Mouse (Mus musculus) midbrain, postnatal 0 days (tissue): Measurements from ENCODE around the gene Uqcrc2. TPM values are rescaled to one million over a fixed set of nuclear protein-coding genes. Genes with fewer than 3 reads are reported as not detected.

Experiments used
- ATAC-seq: fragments of 200-750 bp; cut with Nextera tagmentation; 2 replicates; pipeline ENCODE4 v1.8.0; 2017; ENCODE audit warnings: moderate number of reproducible peaks, mild to moderate bottlenecking, moderate TSS enrichment, moderate library complexity; ENCODE audit not compliant: low FRiP score
- DNase-seq: peaks from one replicate; pipeline ENCODE4 v3.0.0-alpha.2; 2015; ENCODE audit warnings: low spot score
- H3K27ac ChIP-seq: fragments of 300-500 bp; sonication (generic); 2 replicates; pipeline ENCODE4 v1.5.1; 2014; ENCODE audit warnings: low read depth, mild to moderate bottlenecking, low read length, mixed read lengths
- H3K27me3 ChIP-seq: fragments of 300-500 bp; sonication (generic); 2 replicates; pipeline ENCODE4 v1.6.1; 2014; ENCODE audit warnings: low read length, control low read depth, mixed read lengths; ENCODE audit not compliant: insufficient read depth
- H3K36me3 ChIP-seq: fragments of 300-500 bp; sonication (generic); 2 replicates; pipeline ENCODE4 v1.6.1; 2014; ENCODE audit warnings: low read length, control low read depth, mixed read lengths; ENCODE audit not compliant: insufficient read depth
- H3K4me1 ChIP-seq: fragments of 300-500 bp; sonication (generic); 2 replicates; pipeline ENCODE4 v1.6.1; 2014; ENCODE audit warnings: mild to moderate bottlenecking, control low read depth, antibody characterized with exemption, low read length, mixed read lengths; ENCODE audit not compliant: insufficient read depth
- H3K4me2 ChIP-seq: fragments of 300-500 bp; sonication (generic); 2 replicates; pipeline ENCODE4 v1.6.1; 2014; ENCODE audit warnings: low read depth, mild to moderate bottlenecking, low read length, mixed read lengths; ENCODE audit not compliant: poor library complexity, severe bottlenecking
- H3K4me3 ChIP-seq: fragments of 300-500 bp; sonication (generic); 2 replicates; pipeline ENCODE4 v1.5.1; 2014; ENCODE audit warnings: low read depth, mild to moderate bottlenecking, low read length, moderate library complexity
- H3K9ac ChIP-seq: fragments of 300-500 bp; sonication (generic); replicated peaks from 2 replicates; pipeline ENCODE4 v1.6.1; 2014; ENCODE audit warnings: mild to moderate bottlenecking, low read length, moderate library complexity, mixed read lengths; ENCODE audit not compliant: poor library complexity, severe bottlenecking
- H3K9me3 ChIP-seq: fragments of 300-500 bp; sonication (generic); 2 replicates; pipeline ENCODE4 v1.6.1; 2016; ENCODE audit warnings: low read length, control low read depth
- CTCF ChIP-seq: IDR thresholded peaks from 2 replicates; pipeline ENCODE4 v1.5.1; 2016; ENCODE audit warnings: antibody characterized with exemption, mild to moderate bottlenecking
- WGBS: fragments of 180-500 bp; shearing (Covaris S2); extraction: QIAGEN DNeasy Blood & Tissue Kit; methylation state at CpG from one replicate; pipeline ENCODE4 v1.1.7; 2014; 5-methylcytosine and 5-hydroxymethylcytosine counted together
- polyA plus RNA-seq: library from polyadenylated mRNA; unstranded; fragments of >200 nt; fragmentation: Nextera tagmentation; extraction: Ambion mirVana; gene quantifications from 2 replicates; pipeline ENCODE4 v1.2.1, GENCODE M21; 2015
- total RNA-seq: library from RNA; depleted of rRNA; stranded (reverse); fragments of >200 nt; gene quantifications from 2 replicates; pipeline ENCODE4 v1.2.3, GENCODE M21; 2014

Uqcrc2 gene
- total and polyA plus RNA-seq, 2 experiments from 2014 or later, result 166 to 238 TPM

DNA sequence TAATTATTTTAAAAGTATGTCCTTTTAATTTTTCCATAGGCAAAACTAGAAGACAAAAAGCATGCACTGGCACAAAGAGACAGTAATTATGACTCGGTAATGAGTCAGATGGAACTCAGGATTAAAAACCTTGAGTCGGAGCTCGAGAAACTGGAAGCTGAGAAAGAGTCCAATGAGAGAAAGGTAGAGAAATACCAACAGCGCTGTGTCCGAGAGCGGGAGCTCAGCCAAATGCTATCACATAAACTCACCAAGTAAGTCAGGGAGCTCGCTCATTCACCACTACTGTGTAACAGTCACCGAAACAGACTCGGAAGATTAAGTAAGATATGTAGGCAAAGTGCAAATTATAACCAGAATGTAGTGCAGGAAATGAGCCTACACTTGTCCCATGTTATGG lies 14.1 kb upstream of the Uqcrc2 start:
- DNase-seq, result no peak
- TF ChIP-seq CTCF, result no peak
- Histone ChIP-seq H3K9me3 (no peaks in the 10 kb centered on the region), H3K27ac (no peak overlapping the region), H3K4me2 (no peak overlapping the region), H3K4me3 (no peak overlapping the region), H3K36me3 (no peaks in the 10 kb centered on the region), H3K9ac (no peak overlapping the region), H3K27me3 (no peaks in the 10 kb centered on the region), H3K4me1 (no peaks in the 10 kb centered on the region)
- ATAC-seq, result no peak
- WGBS, result 90% methylated on average over 9 of the region's 9 CpGs

GRCm38 (mm10) chr7:120632518-120632917 lies 2.5 kb upstream of the Uqcrc2 start:
- Histone ChIP-seq H3K9ac (no peak overlapping the region), H3K4me3 (no peak overlapping the region), H3K9me3 (no peaks in the 10 kb centered on the region), H3K27me3 (no peaks in the 10 kb centered on the region), H3K4me1 (no peaks in the 10 kb centered on the region), H3K4me2 (no peak overlapping the region), H3K36me3 (0 out of 2 replicates have a peak, but pooled peaks cover under 1% of the 10 kb centered on the region), H3K27ac (no peak overlapping the region)
- ATAC-seq (no peak), DNase-seq (peak; percentile 61)
- whole genome bisulfite sequencing, result 61% methylated on average over 1 of the region's 1 CpGs
- TF ChIP-seq CTCF, result peak; percentile 69

GRCm38 (mm10) chr7:120634301-120634700 lies 675 bp upstream of the Uqcrc2 start:
- ATAC-seq, result peak; percentile 29; the same call in 1 of the 2 replicates
- DNase-seq, result no peak
- no peak for TF ChIP-seq CTCF

GRCm38 (mm10) chr7:120635362-120635781 lies 396 bp downstream of the Uqcrc2 start:
- DNase-seq (peak; percentile 11), ATAC-seq (peak; percentile 59)
- no peaks in the 10 kb centered on the region for H3K4me1 ChIP-seq
- peak overlapping the region; percentile 97 for H3K4me3 ChIP-seq
- H3K36me3 ChIP-seq, result peaks cover 18% of the 10 kb centered on the region
- TF ChIP-seq CTCF, result no peak
- H3K9ac ChIP-seq, result peak overlapping the region; percentile 98
- WGBS, result under 1% methylated on average over 32 of the region's 32 CpGs
- no peaks in the 10 kb centered on the region for H3K27me3 ChIP-seq
- no peaks in the 10 kb centered on the region for H3K9me3 ChIP-seq
- peak overlapping the region; percentile 96 for H3K27ac ChIP-seq
- peak overlapping the region; percentile 80 for H3K4me2 ChIP-seq

More at GRCm38 (mm10) chr7:120634301-120634700, 675 bp upstream of the Uqcrc2 start:
- Histone ChIP-seq H3K4me1 (no peaks in the 10 kb centered on the region), H3K36me3 (peaks cover 10% of the 10 kb centered on the region), H3K9me3 (no peaks in the 10 kb centered on the region), H3K9ac (peak overlapping the region; percentile 98), H3K4me3 (peak overlapping the region; percentile 97), H3K27ac (peak overlapping the region; percentile 96), H3K27me3 (no peaks in the 10 kb centered on the region), H3K4me2 (peak overlapping the region; percentile 80)
- 6% methylated on average over 9 of the region's 9 CpGs for whole genome bisulfite sequencing

DNA sequence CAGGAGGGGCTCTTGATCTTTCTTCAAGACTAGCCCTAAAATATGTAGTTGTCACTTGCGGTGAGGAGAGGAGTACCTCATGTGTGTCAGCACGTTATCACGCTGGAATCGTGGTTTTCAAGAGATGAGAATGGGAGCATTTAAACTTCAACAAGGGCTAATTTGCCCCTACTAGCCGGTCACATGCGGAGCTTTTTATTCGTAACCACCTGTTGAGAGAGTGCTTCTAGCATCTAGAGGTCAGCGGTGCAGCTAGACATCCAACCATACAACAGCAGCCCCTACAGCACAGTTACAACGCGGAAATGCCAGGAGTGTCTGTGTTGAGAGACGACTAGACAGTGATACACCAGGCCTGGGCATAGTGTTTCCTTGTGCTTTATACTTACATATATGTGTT lies 845 bp downstream of the Uqcrc2 start:
- ATAC-seq (no peak), DNase-seq (peak; percentile 29)
- Histone ChIP-seq H3K27me3 (no peaks in the 10 kb centered on the region), H3K9me3 (no peaks in the 10 kb centered on the region), H3K4me1 (no peaks in the 10 kb centered on the region), H3K36me3 (peaks cover 22% of the 10 kb centered on the region), H3K4me2 (peak overlapping the region; percentile 80), H3K27ac (peak overlapping the region; percentile 96), H3K9ac (peak overlapping the region; percentile 98), H3K4me3 (peak overlapping the region; percentile 97)
- peak; percentile 21; the same call in 1 of the 2 replicates for TF ChIP-seq CTCF
- WGBS, result under 1% methylated on average over 11 of the region's 11 CpGs

DNA sequence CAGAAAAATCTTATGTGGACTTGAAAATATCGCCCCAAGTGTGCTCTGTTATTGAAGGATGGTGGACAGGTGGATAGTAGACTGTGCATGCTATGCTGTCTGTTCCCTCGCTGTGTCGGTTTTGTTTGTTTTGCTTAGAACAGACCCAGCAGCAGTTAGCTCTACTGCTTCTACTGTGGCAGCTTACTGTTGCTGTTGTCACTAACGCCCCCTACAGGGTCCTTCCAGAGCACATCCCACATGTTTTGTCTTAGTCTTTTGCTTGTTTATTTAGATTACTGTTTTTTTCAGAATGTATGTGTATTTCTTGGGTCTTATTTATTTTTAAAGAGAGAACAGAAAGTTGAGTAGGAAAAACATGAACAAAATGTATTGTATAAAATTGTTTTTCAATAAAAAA lies 8.2 kb downstream of the Uqcrc2 start:
- ATAC-seq, result no peak
- peaks cover 55% of the 10 kb centered on the region for H3K36me3 ChIP-seq
- no peak overlapping the region for H3K27ac ChIP-seq
- TF ChIP-seq CTCF, result peak; percentile 47
- no peaks in the 10 kb centered on the region for H3K27me3 ChIP-seq
- no peak for DNase-seq
- H3K9ac ChIP-seq, result no peak overlapping the region
- H3K4me2 ChIP-seq, result no peak overlapping the region
- no peak overlapping the region for H3K4me3 ChIP-seq
- no peaks in the 10 kb centered on the region for H3K9me3 ChIP-seq
- WGBS, result 68% methylated on average over 4 of the region's 4 CpGs
- no peaks in the 10 kb centered on the region for H3K4me1 ChIP-seq
